Mouse (Mus musculus) limb, embryonic 10.5 days (tissue): Measurements from ENCODE around the gene Gpr161. TPM values are rescaled to one million over a fixed set of nuclear protein-coding genes. Genes with fewer than 3 reads are reported as not detected.
A peak's percentile ranks its signal among the peaks of the same experiment; 100 is the strongest.
"Not testable (repeated sequence)": the region's sequence is repeated elsewhere in the genome, so short reads cannot be mapped to it uniquely, and the experiment has no call there.

Source experiments
- DNase-seq: peaks from one replicate; pipeline ENCODE4 v3.0.0-alpha.2; 2017; ENCODE audit warnings: low spot score
- H3K27ac ChIP-seq: fragments of 300-500 bp; sonication (generic); 2 replicates; pipeline ENCODE4 v1.5.1; 2016; ENCODE audit warnings: mild to moderate bottlenecking
- H3K27me3 ChIP-seq: fragments of 300-500 bp; sonication (generic); 2 replicates; pipeline ENCODE4 v1.6.1; 2016; ENCODE audit warnings: low read depth, mild to moderate bottlenecking; ENCODE audit not compliant: poor library complexity, severe bottlenecking
- H3K36me3 ChIP-seq: fragments of 300-500 bp; sonication (generic); 2 replicates; pipeline ENCODE4 v1.6.1; 2016; ENCODE audit warnings: mild to moderate bottlenecking, moderate library complexity
- H3K4me1 ChIP-seq: fragments of 300-500 bp; sonication (generic); 2 replicates; pipeline ENCODE4 v1.6.1; 2016
- H3K4me3 ChIP-seq: fragments of 300-500 bp; sonication (generic); 2 replicates; pipeline ENCODE4 v1.5.1; 2016; ENCODE audit warnings: mild to moderate bottlenecking, moderate library complexity
- H3K9me3 ChIP-seq: fragments of 300-500 bp; sonication (generic); replicated peaks from 2 replicates; pipeline ENCODE4 v1.6.1; 2016; ENCODE audit warnings: mild to moderate bottlenecking
- whole genome bisulfite sequencing: fragments of 180-500 bp; shearing (Covaris S2); methylation state at CpG from one replicate; pipeline ENCODE4 v1.1.7; 2016; 5-methylcytosine and 5-hydroxymethylcytosine counted together
- polyA plus RNA-seq: library from polyadenylated mRNA; unstranded; fragments of >200 nt; fragmentation: Nextera tagmentation; extraction: Ambion mirVana; gene quantifications from 2 replicates; pipeline ENCODE4 v1.2.1, GENCODE M21; 2016

Gpr161 gene
- polyA plus RNA-seq, 1 experiment from 2014 or later: 1.9 TPM

GRCm38 (mm10) chr1:165321891-165322290 is 26.3 kb downstream of the Gpr161 start:
- no peak for DNase-seq
- Histone ChIP-seq H3K27ac (no peak overlapping the region), H3K27me3 (no peaks in the 10 kb centered on the region), H3K4me3 (no peak overlapping the region), H3K9me3 (no peaks in the 10 kb centered on the region), H3K4me1 (peaks cover 9% of the 10 kb centered on the region), H3K36me3 (peaks cover 78% of the 10 kb centered on the region)
- 93% methylated on average over 7 of the region's 7 CpGs for WGBS

- Histone ChIP-seq H3K4me3 (no peak overlapping the region), H3K9me3 (no peaks in the 10 kb centered on the region), H3K27ac (no peak overlapping the region), H3K27me3 (no peaks in the 10 kb centered on the region), H3K36me3 (peaks cover 70% of the 10 kb centered on the region), H3K4me1 (peaks cover 19% of the 10 kb centered on the region)
- DNase-seq: no peak
- 79% methylated on average over 7 of the region's 7 CpGs for whole genome bisulfite sequencing
Observed at GRCm38 (mm10) chr1:165322934-165323333, 27.3 kb downstream of the Gpr161 start.

- 48% methylated on average over 2 of the region's 2 CpGs for WGBS
- Histone ChIP-seq H3K27ac (no peak overlapping the region), H3K36me3 (peaks cover 28% of the 10 kb centered on the region), H3K9me3 (no peaks in the 10 kb centered on the region), H3K4me3 (no peak overlapping the region), H3K27me3 (no peaks in the 10 kb centered on the region), H3K4me1 (peaks cover 19% of the 10 kb centered on the region)
- DNase-seq: no peak
Observed at GRCm38 (mm10) chr1:165327370-165327769, 31.8 kb downstream of the Gpr161 start.

- peaks cover 24% of the 10 kb centered on the region for H3K36me3 ChIP-seq
- peaks cover 19% of the 10 kb centered on the region for H3K4me1 ChIP-seq
- H3K27me3 ChIP-seq: no peaks in the 10 kb centered on the region
- DNase-seq: peak; percentile 56
- H3K9me3 ChIP-seq: no peaks in the 10 kb centered on the region
- WGBS: 41% methylated on average over 5 of the region's 5 CpGs
- H3K4me3 ChIP-seq: no peak overlapping the region
- H3K27ac ChIP-seq: peak overlapping the region; percentile 56; the same call in 1 of the 2 replicates
Observed at GRCm38 (mm10) chr1:165327831-165328230, 32.2 kb downstream of the Gpr161 start.

GRCm38 (mm10) chr1:165328384-165329289 is 33.0 kb downstream of the Gpr161 start:
- Histone ChIP-seq H3K36me3 (peaks cover 16% of the 10 kb centered on the region; the same call in 1 of the 2 replicates), H3K27ac (peak overlapping the region; percentile 56; the same call in 1 of the 2 replicates), H3K4me1 (peaks cover 19% of the 10 kb centered on the region)
- not testable (repeated sequence) for DNase-seq, H3K27me3 ChIP-seq, H3K9me3 ChIP-seq, H3K4me3 ChIP-seq
- WGBS: 93% methylated on average over 17 of the region's 17 CpGs

GRCm38 (mm10) chr1:165330859-165331258 is 35.3 kb downstream of the Gpr161 start:
- Histone ChIP-seq H3K27ac (no peak overlapping the region), H3K36me3 (peaks cover 2% of the 10 kb centered on the region; the same call in 1 of the 2 replicates), H3K4me1 (peaks cover 19% of the 10 kb centered on the region), H3K4me3 (no peak overlapping the region), H3K9me3 (no peaks in the 10 kb centered on the region), H3K27me3 (no peaks in the 10 kb centered on the region)
- DNase-seq: no peak

GRCm38 (mm10) chr1:165332797-165333196 is 37.2 kb downstream of the Gpr161 start:
- Histone ChIP-seq H3K4me3 (no peak overlapping the region), H3K27me3 (no peaks in the 10 kb centered on the region), H3K27ac (no peak overlapping the region), H3K36me3 (peaks cover 3% of the 10 kb centered on the region; the same call in 1 of the 2 replicates), H3K9me3 (no peaks in the 10 kb centered on the region), H3K4me1 (peaks cover 8% of the 10 kb centered on the region)
- DNase-seq: no peak
- WGBS: 88% methylated on average over 3 of the region's 3 CpGs

- H3K27me3 ChIP-seq: no peaks in the 10 kb centered on the region
- H3K27ac ChIP-seq: no peak overlapping the region
- H3K36me3 ChIP-seq: no peaks in the 10 kb centered on the region
- 75% methylated on average over 7 of the region's 7 CpGs for WGBS
- no peaks in the 10 kb centered on the region for H3K9me3 ChIP-seq
- DNase-seq: no peak
- H3K4me1 ChIP-seq: peaks cover 5% of the 10 kb centered on the region; the same call in 1 of the 2 replicates
- H3K4me3 ChIP-seq: no peak overlapping the region
Observed at GRCm38 (mm10) chr1:165342126-165342525, 46.5 kb downstream of the Gpr161 start.

- Histone ChIP-seq H3K4me1 (peaks cover 5% of the 10 kb centered on the region; the same call in 1 of the 2 replicates), H3K27ac (no peak overlapping the region), H3K4me3 (no peak overlapping the region), H3K36me3 (no peaks in the 10 kb centered on the region), H3K9me3 (no peaks in the 10 kb centered on the region), H3K27me3 (no peaks in the 10 kb centered on the region)
- 52% methylated on average over 4 of the region's 4 CpGs for WGBS
- DNase-seq: no peak
Observed at GRCm38 (mm10) chr1:165344453-165344852, 48.9 kb downstream of the Gpr161 start.

- no peak overlapping the region for H3K27ac ChIP-seq
- peaks cover 5% of the 10 kb centered on the region; the same call in 1 of the 2 replicates for H3K36me3 ChIP-seq
- H3K4me3 ChIP-seq: no peak overlapping the region
- DNase-seq: no peak
- peaks cover 5% of the 10 kb centered on the region; the same call in 1 of the 2 replicates for H3K4me1 ChIP-seq
- H3K9me3 ChIP-seq: no peaks in the 10 kb centered on the region
- no peaks in the 10 kb centered on the region for H3K27me3 ChIP-seq
Observed at GRCm38 (mm10) chr1:165348627-165349026, 53.0 kb downstream of the Gpr161 start.

- Histone ChIP-seq H3K27me3 (no peaks in the 10 kb centered on the region), H3K4me1 (no peaks in the 10 kb centered on the region), H3K36me3 (no peaks in the 10 kb centered on the region), H3K9me3 (no peaks in the 10 kb centered on the region), H3K27ac (no peak overlapping the region), H3K4me3 (no peak overlapping the region)
- no peak for DNase-seq
- 58% methylated on average over 2 of the region's 2 CpGs for WGBS
Observed at GRCm38 (mm10) chr1:165356347-165356746, 60.8 kb downstream of the Gpr161 start.

- 89% methylated on average over 2 of the region's 2 CpGs for WGBS
- no peak for DNase-seq
- Histone ChIP-seq H3K27ac (no peak overlapping the region), H3K9me3 (no peaks in the 10 kb centered on the region), H3K4me1 (no peaks in the 10 kb centered on the region), H3K4me3 (no peak overlapping the region), H3K36me3 (no peaks in the 10 kb centered on the region), H3K27me3 (no peaks in the 10 kb centered on the region)
Observed at GRCm38 (mm10) chr1:165363271-165363670, 67.7 kb downstream of the Gpr161 start.

- H3K36me3 ChIP-seq: no peaks in the 10 kb centered on the region
- no peak overlapping the region for H3K27ac ChIP-seq
- no peak overlapping the region for H3K4me3 ChIP-seq
- no peaks in the 10 kb centered on the region for H3K4me1 ChIP-seq
- H3K9me3 ChIP-seq: no peaks in the 10 kb centered on the region
- no peak for DNase-seq
- WGBS: 91% methylated on average over 3 of the region's 3 CpGs
- no peaks in the 10 kb centered on the region for H3K27me3 ChIP-seq
Observed at GRCm38 (mm10) chr1:165365057-165365456, 69.5 kb downstream of the Gpr161 start.
